Mouse (Mus musculus) lung, embryonic 16.5 days (tissue): ENCODE results near the gene Mfng. TPM values are rescaled to one million over a fixed set of nuclear protein-coding genes. Genes with fewer than 3 reads are reported as not detected.

Experiments
- ATAC-seq: fragments of 200-750 bp; cut with Nextera tagmentation; 2 replicates; pipeline ENCODE4 v1.8.0; 2017; ENCODE audit warnings: low read depth, mild to moderate bottlenecking, moderate library complexity
- H3K27ac ChIP-seq: fragments of 300-500 bp; sonication (generic); 2 replicates; pipeline ENCODE4 v1.5.1; 2014; ENCODE audit warnings: mild to moderate bottlenecking, control low read depth, low read length
- H3K27me3 ChIP-seq: fragments of 300-500 bp; sonication (generic); 2 replicates; pipeline ENCODE4 v1.6.1; 2014; ENCODE audit warnings: low read depth, low read length, mixed read lengths; ENCODE audit not compliant: control insufficient read depth, insufficient read depth
- H3K36me3 ChIP-seq: fragments of 300-500 bp; sonication (generic); 2 replicates; pipeline ENCODE4 v1.6.1; 2014; ENCODE audit warnings: low read length; ENCODE audit not compliant: control insufficient read depth, insufficient read depth
- H3K4me1 ChIP-seq: fragments of 300-500 bp; sonication (generic); replicated peaks from 2 replicates; pipeline ENCODE4 v1.6.1; 2014; ENCODE audit warnings: low read length, mixed read lengths; ENCODE audit not compliant: control insufficient read depth, insufficient read depth
- H3K4me2 ChIP-seq: fragments of 300-500 bp; sonication (generic); 2 replicates; pipeline ENCODE4 v1.6.1; 2014; ENCODE audit warnings: low read depth, low read length, control low read depth
- H3K4me3 ChIP-seq: fragments of 300-500 bp; sonication (generic); 2 replicates; pipeline ENCODE4 v1.5.1; 2014; ENCODE audit warnings: mild to moderate bottlenecking, low read length, control low read depth
- H3K9ac ChIP-seq: fragments of 300-500 bp; sonication (generic); 2 replicates; pipeline ENCODE4 v1.6.1; 2014; ENCODE audit warnings: low read length, control low read depth
- H3K9me3 ChIP-seq: fragments of 300-500 bp; sonication (generic); 2 replicates; pipeline ENCODE4 v1.6.1; 2016; ENCODE audit warnings: low read length; ENCODE audit not compliant: control insufficient read depth
- WGBS: fragments of 180-500 bp; shearing (Covaris S2); extraction: QIAGEN DNeasy Blood & Tissue Kit; methylation state at CpG from one replicate; pipeline ENCODE4 v1.1.7; 2014; 5-methylcytosine and 5-hydroxymethylcytosine counted together
- polyA plus RNA-seq: library from polyadenylated mRNA; unstranded; fragments of >200 nt; fragmentation: Nextera tagmentation; extraction: Ambion mirVana; gene quantifications from 2 replicates; pipeline ENCODE4 v1.2.1, GENCODE M21; 2015

Gene Mfng
- polyA plus RNA-seq, 1 experiment from 2014 or later: 40.8 TPM

DNA sequence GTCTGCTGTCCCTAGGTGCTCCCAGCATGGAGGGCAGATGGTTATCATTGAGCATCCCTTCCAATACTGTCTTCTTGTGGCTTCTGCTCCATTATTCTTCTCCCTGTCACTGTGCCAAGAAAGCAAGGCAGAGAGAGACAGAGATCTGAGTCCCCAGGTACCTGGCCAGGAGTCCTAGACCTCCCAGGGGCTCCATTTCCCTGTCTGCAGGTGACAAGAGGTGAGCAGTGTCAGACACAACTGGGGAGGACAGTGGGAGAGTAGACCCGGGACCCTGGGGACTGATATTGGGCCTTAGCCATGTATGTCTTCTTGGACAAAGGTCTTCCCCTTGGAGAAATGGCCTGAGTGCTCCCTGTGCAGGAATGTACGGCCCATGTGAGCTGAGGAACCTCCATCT, 32.1 kb upstream of the Mfng start:
- H3K9ac ChIP-seq: no peak overlapping the region
- no peak overlapping the region for H3K27ac ChIP-seq
- H3K4me3 ChIP-seq: no peak overlapping the region
- H3K4me1 ChIP-seq: peaks cover 49% of the 10 kb centered on the region
- no peak overlapping the region for H3K4me2 ChIP-seq
- no peaks in the 10 kb centered on the region for H3K36me3 ChIP-seq
- peaks cover 2% of the 10 kb centered on the region for H3K27me3 ChIP-seq
- no peaks in the 10 kb centered on the region for H3K9me3 ChIP-seq
- ATAC-seq: no peak
- 61% methylated on average over 2 of the region's 2 CpGs for WGBS

DNA sequence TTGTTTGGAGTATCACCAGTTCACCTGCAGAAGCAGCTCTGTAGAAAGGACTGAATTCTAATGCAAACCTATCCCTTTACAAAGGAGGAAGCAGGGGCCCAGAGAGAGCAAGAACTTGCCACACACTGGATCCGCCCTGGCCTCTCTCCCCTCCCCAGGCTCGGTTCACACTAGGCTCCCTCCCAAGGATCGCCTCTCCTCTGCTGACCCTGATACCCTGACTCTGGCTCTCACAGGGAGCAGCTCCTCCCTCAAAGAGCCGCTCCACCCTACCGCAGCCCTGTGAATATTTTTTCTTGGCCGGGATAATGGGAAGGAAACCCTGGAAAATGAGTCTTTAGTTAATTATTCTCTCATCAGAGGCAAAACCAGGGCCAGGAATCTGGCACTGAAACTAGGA, 31.1 kb upstream of the Mfng start:
- Histone ChIP-seq H3K36me3 (no peaks in the 10 kb centered on the region), H3K4me2 (no peak overlapping the region), H3K9me3 (no peaks in the 10 kb centered on the region), H3K27me3 (peaks cover 2% of the 10 kb centered on the region), H3K9ac (no peak overlapping the region), H3K4me1 (peaks cover 42% of the 10 kb centered on the region), H3K4me3 (no peak overlapping the region), H3K27ac (peak overlapping the region; percentile 87)
- WGBS: 15% methylated on average over 6 of the region's 6 CpGs
- ATAC-seq: no peak

DNA sequence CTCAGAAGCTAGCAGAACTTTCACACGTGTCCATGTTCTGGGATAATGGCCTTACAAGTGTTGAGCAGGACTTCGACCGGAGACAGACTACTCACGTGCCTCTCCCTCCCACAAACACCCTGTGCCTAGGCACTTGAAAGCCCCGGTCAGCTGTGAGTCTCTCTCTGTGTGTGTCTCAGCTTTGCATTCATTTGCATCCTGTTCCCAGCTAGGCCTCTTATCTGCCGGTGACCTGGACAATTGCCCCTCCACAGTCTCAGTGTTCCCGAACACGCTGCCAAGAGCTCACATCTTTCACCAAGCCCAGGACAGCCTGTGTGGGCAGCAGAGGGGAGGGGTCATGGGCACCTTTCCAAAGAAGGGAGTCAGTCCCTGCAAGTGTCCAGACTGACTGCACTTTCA, 30.2 kb upstream of the Mfng start:
- H3K4me3 ChIP-seq: peak overlapping the region; percentile 80; the same call in 1 of the 2 replicates
- peak; percentile 26 for ATAC-seq
- 7% methylated on average over 8 of the region's 8 CpGs for WGBS
- H3K4me2 ChIP-seq: peak overlapping the region; percentile 98
- H3K9ac ChIP-seq: peak overlapping the region; percentile 81
- H3K36me3 ChIP-seq: no peaks in the 10 kb centered on the region
- no peaks in the 10 kb centered on the region for H3K9me3 ChIP-seq
- H3K27ac ChIP-seq: peak overlapping the region; percentile 87
- H3K27me3 ChIP-seq: peaks cover 2% of the 10 kb centered on the region
- peaks cover 45% of the 10 kb centered on the region for H3K4me1 ChIP-seq

DNA sequence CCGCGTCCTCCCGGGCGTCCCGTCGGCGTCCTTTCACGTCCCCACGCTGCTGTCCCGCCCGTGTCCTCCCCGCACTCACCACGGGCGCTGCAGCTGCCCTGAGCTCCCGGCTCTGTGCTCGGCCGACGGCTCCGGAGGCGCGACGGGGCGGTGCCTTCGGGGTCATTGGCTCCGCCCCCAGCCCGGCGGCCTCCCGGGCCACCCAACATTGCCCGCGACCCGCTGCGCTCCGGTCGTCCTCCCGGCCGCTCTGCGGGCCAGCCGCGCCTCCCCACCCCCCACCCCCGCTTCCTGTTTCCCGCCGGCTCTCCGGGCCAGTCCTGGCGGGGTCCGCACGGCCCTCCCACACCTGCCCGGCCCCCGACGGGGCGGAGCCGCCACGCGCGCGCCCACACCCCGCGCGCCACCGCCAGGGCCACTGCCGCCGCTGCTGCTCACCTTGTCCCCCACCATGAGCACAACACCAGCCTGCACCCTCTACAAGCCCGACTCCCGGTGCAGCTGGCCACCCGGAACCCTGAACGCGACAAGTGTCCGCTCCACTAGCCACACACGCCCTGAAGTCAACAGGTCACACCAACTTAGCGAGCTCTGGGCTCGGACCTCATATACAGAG, 29.6 kb upstream of the Mfng start, which contains the start of gene Card10:
TSS of gene Card10 (minus strand) at position 267 of the 616 bp plus-strand sequence.
- Histone ChIP-seq H3K27me3 (peaks cover 2% of the 10 kb centered on the region), H3K4me3 (peak within 1 kb of the TSS; percentile 80), H3K36me3 (no peaks in the 10 kb centered on the region), H3K27ac (peak within 1 kb of the TSS; percentile 87), H3K4me1 (peaks cover 45% of the 10 kb centered on the region), H3K9me3 (no peaks in the 10 kb centered on the region), H3K9ac (peak within 1 kb of the TSS; percentile 81), H3K4me2 (peak within 1 kb of the TSS; percentile 98)
- WGBS: 1% methylated on average over 59 of the region's 70 CpGs
- ATAC-seq: peak; percentile 79

DNA sequence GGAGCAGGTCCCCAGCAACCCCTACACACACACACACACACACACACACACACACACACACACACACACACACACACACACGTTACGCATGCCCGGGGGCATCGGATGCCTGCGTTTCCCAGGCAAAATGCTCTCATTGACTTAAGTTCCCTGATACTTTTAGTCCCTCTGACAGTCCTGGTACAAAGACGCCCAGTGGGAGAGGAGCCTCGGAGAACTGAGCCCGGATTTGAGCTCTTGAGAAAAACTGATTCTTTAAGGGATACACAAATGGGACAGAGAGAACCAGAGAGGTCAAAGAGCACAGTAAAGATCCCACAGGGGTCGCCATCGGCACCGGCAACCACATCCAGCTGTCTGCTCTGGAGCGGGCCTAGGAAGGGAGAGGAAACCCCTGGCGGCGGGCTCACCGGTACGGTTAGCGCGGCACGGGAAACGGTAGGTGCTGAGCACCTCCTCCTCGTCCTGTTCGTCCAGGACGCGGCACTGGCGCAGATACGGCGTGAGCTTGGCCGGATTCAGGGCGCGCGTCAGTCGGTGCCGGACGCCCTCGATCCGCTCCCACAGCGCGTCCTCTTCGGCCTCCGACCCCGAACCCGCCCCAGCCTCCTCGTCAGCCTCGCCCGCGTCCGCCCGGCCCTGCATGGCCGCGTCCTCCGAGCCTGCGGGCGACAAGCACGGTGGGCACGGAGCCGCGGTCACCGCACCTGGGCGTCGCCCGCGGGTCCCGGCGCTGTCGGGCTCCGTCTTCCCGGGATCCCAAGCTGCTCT, 28.9 kb upstream of the Mfng start:
- ATAC-seq: peak; percentile 23
- no peaks in the 10 kb centered on the region for H3K9me3 ChIP-seq

DNA sequence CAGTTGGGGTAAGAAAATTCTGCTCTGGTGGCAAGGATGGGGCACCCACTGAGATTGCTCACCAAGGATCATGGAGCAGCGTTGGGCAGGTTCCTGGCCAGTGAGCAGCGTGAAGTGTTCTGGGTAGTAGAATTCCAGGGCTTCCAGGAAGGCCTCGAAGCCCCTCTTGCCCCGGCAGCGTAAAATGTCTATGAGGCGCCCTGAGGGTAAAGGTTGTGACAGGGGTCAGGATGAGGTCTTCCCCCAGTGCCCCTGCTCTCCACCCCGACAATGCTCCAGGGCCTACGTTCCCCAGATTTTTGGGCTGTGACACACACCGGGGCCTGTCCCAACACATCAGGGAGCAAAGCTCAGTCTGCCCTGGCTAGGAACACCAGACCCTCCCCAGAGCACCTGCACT, 28.3 kb upstream of the Mfng start:
- Histone ChIP-seq H3K27me3 (peaks cover 2% of the 10 kb centered on the region), H3K9ac (peak overlapping the region; percentile 81), H3K4me3 (peak overlapping the region; percentile 80), H3K4me1 (peaks cover 41% of the 10 kb centered on the region), H3K4me2 (peak overlapping the region; percentile 98), H3K9me3 (no peaks in the 10 kb centered on the region), H3K27ac (no peak overlapping the region), H3K36me3 (no peaks in the 10 kb centered on the region)
- WGBS: 56% methylated on average over 9 of the region's 9 CpGs
- no peak for ATAC-seq

More for the DNA sequence above, 28.9 kb upstream of the Mfng start:
- Histone ChIP-seq H3K4me1 (peaks cover 44% of the 10 kb centered on the region), H3K4me2 (peak overlapping the region; percentile 98), H3K36me3 (no peaks in the 10 kb centered on the region), H3K27ac (peak overlapping the region; percentile 87), H3K4me3 (peak overlapping the region; percentile 80), H3K27me3 (peaks cover 2% of the 10 kb centered on the region), H3K9ac (peak overlapping the region; percentile 81)
- WGBS: 5% methylated on average over 49 of the region's 67 CpGs

DNA sequence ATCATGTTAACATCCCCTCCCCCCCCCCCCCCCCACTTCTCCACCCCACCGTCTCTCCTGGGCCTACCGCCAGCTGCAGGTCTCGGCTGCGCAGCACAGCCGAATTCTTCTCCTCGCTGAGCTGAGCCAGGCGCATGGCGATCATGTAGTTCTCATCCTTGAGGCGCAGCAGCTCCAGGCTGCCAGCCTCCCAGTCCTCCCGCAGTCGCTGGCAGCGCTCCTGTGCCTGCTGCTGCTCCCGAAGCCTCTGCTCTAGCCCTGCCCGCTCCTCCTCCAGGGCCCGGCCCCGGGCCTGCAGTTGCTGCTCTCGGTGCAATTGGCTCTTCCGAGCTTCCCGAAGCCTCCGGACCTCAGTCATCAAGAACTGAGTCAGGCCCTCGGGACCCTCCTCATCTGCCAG, 25.8 kb upstream of the Mfng start:
- H3K27me3 ChIP-seq: peaks cover 2% of the 10 kb centered on the region
- H3K9me3 ChIP-seq: no peaks in the 10 kb centered on the region
- no peak for ATAC-seq
- H3K36me3 ChIP-seq: no peaks in the 10 kb centered on the region
- H3K27ac ChIP-seq: no peak overlapping the region
- H3K9ac ChIP-seq: no peak overlapping the region
- H3K4me3 ChIP-seq: no peak overlapping the region
- H3K4me1 ChIP-seq: peaks cover 43% of the 10 kb centered on the region
- H3K4me2 ChIP-seq: no peak overlapping the region
- WGBS: 49% methylated on average over 21 of the region's 21 CpGs

DNA sequence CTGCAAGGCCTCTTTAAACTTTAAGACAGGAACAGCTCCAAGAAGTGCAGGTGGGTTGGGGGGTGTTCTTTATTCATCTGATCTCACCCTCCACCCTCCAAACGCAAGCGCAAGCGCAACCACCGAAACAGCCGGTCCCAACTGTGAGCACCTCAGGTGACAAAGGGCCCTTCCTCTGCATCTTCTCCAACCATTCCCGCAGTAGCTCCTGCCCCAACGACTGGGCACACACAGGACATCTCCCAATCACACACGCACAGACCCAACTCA, 23.7 kb upstream of the Mfng start:
- H3K9me3 ChIP-seq: no peaks in the 10 kb centered on the region
- H3K27ac ChIP-seq: no peak overlapping the region
- H3K27me3 ChIP-seq: peaks cover 2% of the 10 kb centered on the region
- no peak overlapping the region for H3K9ac ChIP-seq
- 81% methylated on average over 8 of the region's 8 CpGs for WGBS
- ATAC-seq: no peak
- no peak overlapping the region for H3K4me3 ChIP-seq
- H3K36me3 ChIP-seq: no peaks in the 10 kb centered on the region
- H3K4me2 ChIP-seq: no peak overlapping the region
- H3K4me1 ChIP-seq: peaks cover 27% of the 10 kb centered on the region

DNA sequence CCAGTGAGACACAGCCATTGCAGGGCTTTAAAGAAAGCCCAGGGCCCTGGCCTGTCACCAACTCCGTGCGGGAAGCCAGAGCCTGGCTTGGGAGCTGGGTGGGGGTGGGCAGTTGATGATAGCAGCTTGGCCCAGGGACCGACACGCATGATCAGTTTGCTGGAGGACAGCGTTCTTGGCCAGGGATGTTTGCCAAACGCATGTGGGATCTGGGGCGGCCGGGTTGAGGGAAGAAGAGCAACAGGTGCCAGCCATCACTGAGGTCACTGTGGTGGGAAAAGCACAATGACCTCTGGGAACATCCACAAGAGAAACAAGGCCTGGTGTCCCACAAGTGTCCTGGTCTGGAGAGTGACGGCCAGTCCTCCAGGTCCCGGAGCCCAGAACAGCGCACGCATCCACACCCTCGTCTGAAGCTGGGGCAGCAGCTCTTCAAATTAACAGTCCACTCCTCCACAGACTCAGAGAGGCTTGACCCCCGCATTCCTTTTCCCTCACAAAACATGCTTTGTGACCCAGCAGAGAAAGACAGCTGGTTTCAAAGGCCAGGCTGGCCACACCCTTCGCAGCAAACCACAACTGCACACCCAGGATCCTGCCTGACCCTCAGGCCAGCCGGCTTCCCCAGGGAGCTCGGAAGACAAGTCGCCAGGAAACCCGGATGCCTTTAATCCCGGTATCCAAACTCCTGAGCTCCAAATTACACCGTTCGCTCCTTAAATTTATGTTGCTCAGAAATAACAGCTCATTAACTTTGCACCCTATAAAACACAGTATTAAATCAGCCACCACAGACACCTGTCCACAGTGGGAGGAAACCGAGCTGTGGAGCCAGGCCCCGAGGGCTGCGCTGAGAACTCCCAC, 23.2 kb upstream of the Mfng start:
- ATAC-seq: 0 out of 2 replicates have a peak, but pooled peaks have one; percentile 34
- H3K36me3 ChIP-seq: no peaks in the 10 kb centered on the region
- no peaks in the 10 kb centered on the region for H3K9me3 ChIP-seq
- H3K4me1 ChIP-seq: peaks cover 22% of the 10 kb centered on the region
- H3K27ac ChIP-seq: no peak overlapping the region
- 0 out of 2 replicates have a peak overlapping the region, but pooled peaks have one; percentile 22 for H3K9ac ChIP-seq
- no peak overlapping the region for H3K4me2 ChIP-seq
- H3K4me3 ChIP-seq: no peak overlapping the region
- 37% methylated on average over 25 of the region's 25 CpGs for WGBS
- H3K27me3 ChIP-seq: peaks cover 2% of the 10 kb centered on the region
